Mouse (Mus musculus) neural tube, embryonic 14.5 days (tissue): ENCODE data around the gene Tm9sf1. TPM values are rescaled to one million over a fixed set of nuclear protein-coding genes. Genes with fewer than 3 reads are reported as not detected.

Source experiments
- ATAC-seq: fragments of 200-750 bp; cut with Nextera tagmentation; 2 replicates; pipeline ENCODE4 v1.8.0; 2017; ENCODE audit warnings: low read depth, mild to moderate bottlenecking, moderate TSS enrichment, moderate library complexity
- H3K27ac ChIP-seq: fragments of 300-500 bp; sonication (generic); 2 replicates; pipeline ENCODE4 v1.5.1; 2014; ENCODE audit warnings: low read depth, mild to moderate bottlenecking, control low read depth, low read length, moderate library complexity, mixed read lengths
- H3K27me3 ChIP-seq: fragments of 300-500 bp; sonication (generic); 2 replicates; pipeline ENCODE4 v1.6.1; 2014; ENCODE audit warnings: low read length; ENCODE audit not compliant: control insufficient read depth, insufficient read depth
- H3K36me3 ChIP-seq: fragments of 300-500 bp; sonication (generic); 2 replicates; pipeline ENCODE4 v1.6.1; 2014; ENCODE audit warnings: low read length, mixed read lengths; ENCODE audit not compliant: control insufficient read depth, insufficient read depth
- H3K4me1 ChIP-seq: fragments of 300-500 bp; sonication (generic); 2 replicates; pipeline ENCODE4 v1.6.1; 2014; ENCODE audit warnings: low read length; ENCODE audit not compliant: control insufficient read depth, insufficient read depth
- H3K4me2 ChIP-seq: fragments of 300-500 bp; sonication (generic); 2 replicates; pipeline ENCODE4 v1.6.1; 2014; ENCODE audit warnings: mild to moderate bottlenecking, low read depth, low read length, control low read depth
- H3K4me3 ChIP-seq: fragments of 300-500 bp; sonication (generic); 2 replicates; pipeline ENCODE4 v1.5.1; 2014; ENCODE audit warnings: low read depth, low read length, control low read depth, mixed read lengths
- H3K9ac ChIP-seq: fragments of 300-500 bp; sonication (generic); replicated peaks from 2 replicates; pipeline ENCODE4 v1.6.1; 2014; ENCODE audit warnings: low read depth, mild to moderate bottlenecking, control low read depth, low read length, mixed read lengths
- H3K9me3 ChIP-seq: fragments of 300-500 bp; sonication (generic); 2 replicates; pipeline ENCODE4 v1.6.1; 2016; ENCODE audit warnings: low read length; ENCODE audit not compliant: control insufficient read depth
- WGBS: fragments of 180-500 bp; shearing (Covaris S2); extraction: QIAGEN DNeasy Blood & Tissue Kit; methylation state at CpG from one replicate; pipeline ENCODE4 v1.1.7; 2014; 5-methylcytosine and 5-hydroxymethylcytosine counted together
- polyA plus RNA-seq: library from polyadenylated mRNA; unstranded; fragments of >200 nt; fragmentation: Nextera tagmentation; extraction: Ambion mirVana; gene quantifications from 2 replicates; pipeline ENCODE4 v1.2.1, GENCODE M21; 2014

Tm9sf1 gene
- polyA plus RNA-seq, 1 experiment from 2014 or later = 55.9 TPM

DNA sequence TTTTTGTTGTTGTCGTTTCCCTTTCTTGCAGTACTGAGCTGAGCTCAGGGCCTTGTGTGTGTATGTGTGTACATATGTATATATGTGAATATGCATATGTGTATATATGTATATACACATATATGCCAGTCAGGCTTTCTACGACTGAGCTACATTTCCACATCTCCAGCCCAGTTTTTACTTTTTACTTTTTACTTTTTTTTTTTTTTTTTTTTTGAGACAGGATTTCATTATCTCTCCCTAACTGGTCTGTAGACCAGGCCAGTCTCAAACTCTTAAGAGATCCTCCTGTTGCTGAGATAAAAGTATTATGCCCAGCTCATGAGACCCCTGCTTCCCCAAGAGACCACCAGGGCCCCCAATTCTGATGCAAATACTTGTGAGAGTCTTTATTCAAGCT lies 26.8 kb downstream of the Tm9sf1 start:
- Histone ChIP-seq H3K4me3 (no peak overlapping the region), H3K36me3 (no peaks in the 10 kb centered on the region), H3K4me2 (no peak overlapping the region), H3K4me1 (no peaks in the 10 kb centered on the region), H3K27me3 (no peaks in the 10 kb centered on the region), H3K9me3 (no peaks in the 10 kb centered on the region), H3K27ac (no peak overlapping the region), H3K9ac (no peak overlapping the region)
- no peak for ATAC-seq
- 87% methylated on average over 2 of the region's 2 CpGs for WGBS

DNA sequence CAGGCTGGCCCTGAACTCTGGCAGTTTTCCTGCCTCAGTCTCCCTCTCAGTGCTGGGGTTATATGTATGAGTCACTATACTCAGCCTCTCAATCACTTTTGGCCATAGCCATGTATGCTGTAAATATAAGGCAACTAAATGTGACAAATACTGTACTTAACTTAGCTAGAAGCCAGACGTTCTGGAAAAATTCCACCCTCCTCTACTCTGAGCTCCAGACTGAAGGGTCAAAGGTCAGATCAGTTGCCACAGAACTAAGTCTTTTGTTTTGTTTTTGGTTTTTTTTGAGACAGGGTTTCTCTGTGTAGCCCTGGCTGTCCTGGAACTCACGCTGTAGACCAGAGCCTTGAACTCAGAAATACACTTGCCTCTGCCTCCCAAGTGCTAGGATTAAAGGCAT lies 27.7 kb downstream of the Tm9sf1 start:
- H3K27ac ChIP-seq = no peak overlapping the region
- no peaks in the 10 kb centered on the region for H3K27me3 ChIP-seq
- no peak overlapping the region for H3K9ac ChIP-seq
- H3K4me3 ChIP-seq = no peak overlapping the region
- H3K9me3 ChIP-seq = no peaks in the 10 kb centered on the region
- no peak for ATAC-seq
- 55% methylated on average over 2 of the region's 2 CpGs for WGBS
- no peaks in the 10 kb centered on the region for H3K4me1 ChIP-seq
- no peaks in the 10 kb centered on the region for H3K36me3 ChIP-seq
- no peak overlapping the region for H3K4me2 ChIP-seq

DNA sequence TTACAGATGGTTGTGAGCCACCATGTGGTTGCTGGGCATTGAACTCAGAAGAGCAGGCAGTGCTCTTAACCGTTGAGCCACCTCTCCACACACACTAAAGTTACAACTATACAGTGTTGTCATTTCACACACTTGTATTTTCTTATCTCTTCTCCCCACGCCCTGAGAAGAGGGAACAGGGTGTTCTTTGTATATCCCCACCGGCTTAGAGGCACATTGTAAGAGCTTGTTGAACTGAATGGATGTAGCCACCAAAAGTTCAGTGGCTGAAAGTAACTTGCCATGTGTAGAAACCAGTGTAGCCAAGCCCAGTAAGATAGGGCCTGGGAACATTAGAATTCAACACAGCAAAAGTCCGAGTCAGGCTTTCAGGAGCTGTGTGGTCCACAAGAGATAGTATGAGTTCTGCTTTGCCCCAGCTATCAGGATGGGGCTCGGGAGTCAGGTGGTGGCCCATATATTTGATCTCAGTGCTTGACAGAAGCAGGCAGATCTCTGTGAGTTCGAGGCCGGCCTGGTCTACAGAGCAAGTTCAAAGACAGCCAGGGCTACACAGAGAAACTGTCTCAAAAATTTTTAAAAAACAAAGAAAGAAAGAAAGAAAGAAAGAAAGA lies 28.9 kb downstream of the Tm9sf1 start:
- no peaks in the 10 kb centered on the region for H3K9me3 ChIP-seq
- H3K27me3 ChIP-seq = no peaks in the 10 kb centered on the region
- no peak overlapping the region for H3K4me2 ChIP-seq
- ATAC-seq = no peak
- no peak overlapping the region for H3K9ac ChIP-seq
- H3K4me1 ChIP-seq = no peaks in the 10 kb centered on the region
- WGBS = 77% methylated on average over 7 of the region's 7 CpGs
- H3K27ac ChIP-seq = no peak overlapping the region
- no peak overlapping the region for H3K4me3 ChIP-seq
- H3K36me3 ChIP-seq = no peaks in the 10 kb centered on the region

DNA sequence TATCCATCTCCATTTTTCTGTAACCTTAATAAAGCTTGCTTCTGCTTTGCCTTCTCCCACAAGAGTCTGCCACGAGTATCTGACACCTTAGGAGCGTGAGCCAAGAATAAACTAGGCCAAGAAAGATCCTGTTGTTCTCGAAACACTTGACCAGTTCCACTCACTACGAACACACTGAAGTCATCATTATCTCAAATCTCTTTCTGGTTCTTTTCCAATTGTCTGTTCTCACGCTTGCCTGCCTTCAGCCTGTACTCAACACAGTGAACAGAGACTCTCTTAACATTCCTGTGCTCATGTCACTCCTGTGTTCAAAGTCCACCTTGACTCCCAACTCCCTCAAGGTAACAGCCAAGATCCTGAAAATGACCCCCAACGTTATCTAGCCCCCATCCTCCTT lies 30.3 kb downstream of the Tm9sf1 start:
- no peak overlapping the region for H3K9ac ChIP-seq
- no peaks in the 10 kb centered on the region for H3K9me3 ChIP-seq
- H3K36me3 ChIP-seq = peaks cover 4% of the 10 kb centered on the region; the same call in 1 of the 2 replicates
- WGBS = 80% methylated on average over 6 of the region's 6 CpGs
- no peaks in the 10 kb centered on the region for H3K27me3 ChIP-seq
- no peak overlapping the region for H3K4me2 ChIP-seq
- H3K4me1 ChIP-seq = no peaks in the 10 kb centered on the region
- no peak overlapping the region for H3K27ac ChIP-seq
- no peak for ATAC-seq
- H3K4me3 ChIP-seq = no peak overlapping the region

DNA sequence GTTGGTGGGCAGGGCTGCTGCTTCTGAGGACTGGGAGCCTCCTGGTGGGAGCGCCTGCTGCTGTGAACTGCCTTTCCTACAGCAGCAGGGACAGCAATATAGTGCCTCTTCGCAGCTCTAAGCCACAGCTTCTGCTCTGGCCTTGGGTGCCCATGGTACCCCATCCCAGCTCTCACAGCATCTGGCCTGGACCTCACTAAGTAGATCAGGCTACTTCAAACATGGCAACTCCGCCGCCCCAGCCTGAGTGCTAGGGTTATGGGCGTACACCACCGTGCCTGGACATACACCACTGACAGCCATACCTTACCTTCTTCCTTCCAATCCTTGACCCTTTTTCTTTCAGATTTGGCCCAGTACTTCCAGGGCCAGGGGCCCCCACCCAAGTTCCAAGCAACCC lies 35.3 kb downstream of the Tm9sf1 start:
- no peak overlapping the region for H3K9ac ChIP-seq
- H3K4me1 ChIP-seq = no peaks in the 10 kb centered on the region
- H3K4me2 ChIP-seq = no peak overlapping the region
- ATAC-seq = no peak
- no peak overlapping the region for H3K27ac ChIP-seq
- H3K27me3 ChIP-seq = no peaks in the 10 kb centered on the region
- 97% methylated on average over 6 of the region's 6 CpGs for WGBS
- peaks cover 19% of the 10 kb centered on the region for H3K36me3 ChIP-seq
- no peak overlapping the region for H3K4me3 ChIP-seq
- no peaks in the 10 kb centered on the region for H3K9me3 ChIP-seq

DNA sequence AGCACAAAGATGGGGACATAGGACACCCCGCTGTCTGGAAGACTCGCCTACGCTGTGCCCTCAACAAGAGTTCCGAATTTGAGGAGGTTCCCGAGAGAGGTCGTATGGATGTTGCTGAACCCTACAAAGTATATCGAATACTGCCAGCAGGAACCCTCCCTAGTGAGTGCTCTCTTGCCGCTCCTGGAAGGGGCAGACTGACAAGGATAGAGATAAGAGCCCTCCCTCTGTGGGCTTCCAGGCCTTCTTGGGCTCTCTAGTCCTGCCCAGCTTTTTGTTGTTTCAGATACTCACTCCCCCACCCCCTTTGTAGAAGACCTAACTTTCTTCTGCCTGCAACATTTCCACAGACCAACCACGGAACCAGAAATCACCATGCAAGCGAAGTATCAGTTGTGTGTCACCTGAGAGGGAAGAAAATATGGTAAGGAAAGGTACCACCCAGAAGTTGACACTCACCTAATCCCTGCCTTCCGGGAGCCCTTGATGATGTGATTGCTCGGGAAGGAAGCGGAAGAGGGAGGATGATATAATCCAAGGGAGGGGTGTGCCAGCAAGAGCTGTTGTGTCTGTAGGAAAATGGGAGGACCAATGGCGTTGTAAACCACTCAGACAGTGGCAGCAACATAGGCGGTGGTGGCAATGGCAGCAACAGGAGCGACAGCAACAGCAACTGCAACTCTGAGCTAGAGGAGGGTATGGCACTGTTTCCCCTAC lies 37.7 kb downstream of the Tm9sf1 start:
- no peaks in the 10 kb centered on the region for H3K4me1 ChIP-seq
- no peak overlapping the region for H3K4me2 ChIP-seq
- no peak overlapping the region for H3K9ac ChIP-seq
- peaks cover 39% of the 10 kb centered on the region for H3K36me3 ChIP-seq
- H3K27ac ChIP-seq = no peak overlapping the region
- H3K4me3 ChIP-seq = no peak overlapping the region
- H3K27me3 ChIP-seq = no peaks in the 10 kb centered on the region
- 94% methylated on average over 16 of the region's 16 CpGs for WGBS
- no peak for ATAC-seq
- H3K9me3 ChIP-seq = no peaks in the 10 kb centered on the region

DNA sequence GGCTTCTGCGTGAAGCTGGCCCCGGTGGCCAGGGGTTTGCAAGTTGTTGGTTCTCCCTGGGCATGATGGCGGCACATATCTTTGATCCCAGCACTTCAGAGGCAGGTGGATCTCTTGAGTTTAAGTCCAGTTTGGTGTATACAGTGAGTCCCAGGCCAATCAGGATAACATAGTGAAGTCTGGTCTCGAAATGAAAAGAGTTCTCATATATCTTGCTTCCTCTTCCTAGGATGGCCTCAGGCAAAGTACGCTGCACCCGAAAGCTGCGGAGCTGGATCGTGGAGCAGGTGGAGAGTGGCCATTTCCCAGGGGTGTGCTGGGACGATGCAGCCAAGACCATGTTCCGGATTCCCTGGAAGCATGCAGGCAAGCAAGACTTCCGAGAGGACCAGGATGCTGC lies 38.8 kb downstream of the Tm9sf1 start:
- Histone ChIP-seq H3K4me1 (no peaks in the 10 kb centered on the region), H3K36me3 (peaks cover 49% of the 10 kb centered on the region), H3K4me3 (no peak overlapping the region), H3K9ac (no peak overlapping the region), H3K9me3 (no peaks in the 10 kb centered on the region), H3K27me3 (no peaks in the 10 kb centered on the region), H3K27ac (no peak overlapping the region), H3K4me2 (no peak overlapping the region)
- ATAC-seq = no peak
- 88% methylated on average over 11 of the region's 11 CpGs for WGBS

DNA sequence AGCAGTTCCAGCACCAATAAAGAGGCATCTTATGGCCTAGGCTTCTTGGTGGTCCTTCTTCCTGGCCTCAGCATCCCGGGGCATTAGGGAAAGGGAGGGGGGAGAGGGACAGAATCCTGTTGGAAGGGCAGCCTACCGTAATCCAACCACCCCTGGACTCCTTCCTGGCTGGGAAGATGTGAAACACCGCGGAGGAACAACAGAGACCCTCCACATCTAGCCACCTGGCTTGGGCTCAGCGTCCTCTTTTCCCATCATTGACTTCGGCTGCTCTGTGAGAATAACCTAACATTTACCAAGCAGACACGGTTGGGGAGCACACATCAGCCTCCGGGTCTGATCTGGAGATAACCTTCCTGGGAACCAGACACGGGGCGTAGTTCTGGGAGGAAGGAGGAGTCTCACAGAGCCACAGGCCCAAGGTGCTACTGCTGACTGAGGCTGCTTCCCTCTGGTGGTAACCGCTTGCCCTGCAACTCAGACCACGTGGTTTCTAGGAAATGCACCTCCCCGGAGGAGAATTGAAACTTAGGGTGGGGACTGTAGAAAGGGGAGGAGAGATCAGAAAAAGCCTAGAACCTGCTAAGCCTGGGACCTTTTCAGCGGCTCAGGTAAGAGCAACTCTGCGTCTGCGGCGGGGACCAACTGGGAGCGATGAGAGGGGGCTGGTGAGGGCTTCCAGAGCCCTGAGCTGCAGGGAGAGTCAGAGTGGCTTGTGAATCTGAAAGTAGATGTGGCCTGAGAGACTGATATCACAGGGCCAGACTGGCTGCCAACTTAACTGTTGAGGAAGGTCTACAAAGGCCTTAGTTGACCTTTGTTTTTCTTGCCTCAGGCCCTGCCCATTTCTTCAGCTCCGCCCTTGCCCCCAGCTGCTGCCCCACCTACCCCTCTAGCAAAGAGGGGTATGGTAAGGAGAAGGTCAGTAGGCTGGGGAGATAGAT lies 39.7 kb downstream of the Tm9sf1 start:
- Histone ChIP-seq H3K27ac (peak overlapping the region; percentile 34; the same call in 1 of the 2 replicates), H3K4me1 (no peaks in the 10 kb centered on the region), H3K36me3 (peaks cover 59% of the 10 kb centered on the region), H3K27me3 (no peaks in the 10 kb centered on the region), H3K9me3 (no peaks in the 10 kb centered on the region), H3K4me3 (no peak overlapping the region), H3K9ac (0 out of 2 replicates have a peak overlapping the region, but pooled peaks have one; percentile 48), H3K4me2 (peak overlapping the region; percentile 23)
- 22% methylated on average over 19 of the region's 19 CpGs for WGBS
- ATAC-seq = peak; percentile 87

DNA sequence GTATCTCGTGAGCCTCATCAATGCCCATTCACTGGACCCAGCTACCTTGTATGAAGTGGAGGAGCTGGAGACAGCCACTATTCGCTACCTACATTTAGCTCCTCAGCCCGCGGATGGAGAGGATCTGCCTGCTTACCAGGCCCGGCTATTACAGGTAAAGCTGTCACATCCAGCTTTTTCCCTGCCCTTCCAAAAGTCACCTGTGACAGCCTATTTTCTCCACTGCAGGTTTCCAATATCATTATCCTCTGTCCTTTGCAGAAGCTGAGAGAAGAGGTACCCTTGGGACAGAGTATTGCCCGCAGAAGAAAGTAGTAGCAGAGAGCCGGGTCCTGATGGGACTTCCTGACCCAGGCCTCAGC lies 40.4 kb downstream of the Tm9sf1 start, which contains the start of gene Irf9:
Irf9 (plus strand) TSS at position 301 of the 362 bp plus-strand sequence.
- Histone ChIP-seq H3K9ac (0 out of 2 replicates have a peak within 1 kb of the TSS, but pooled peaks have one; percentile 48), H3K4me3 (no peak within 1 kb of the TSS), H3K27ac (peak within 1 kb of the TSS; percentile 34; the same call in 1 of the 2 replicates)

More for the DNA sequence above, 40.4 kb downstream of the Tm9sf1 start, which contains the start of gene Irf9:
- Histone ChIP-seq H3K4me1 (no peaks in the 10 kb centered on the region), H3K4me2 (peak within 1 kb of the TSS; percentile 23), H3K36me3 (peaks cover 59% of the 10 kb centered on the region), H3K9me3 (no peaks in the 10 kb centered on the region), H3K27me3 (no peaks in the 10 kb centered on the region)
- ATAC-seq = no peak
- 88% methylated on average over 7 of the region's 7 CpGs for WGBS
